Comparison of ENCODE assay signal across 7 mouse cellular contexts in genomic region chr12:24252071-24252874, GRCm38 (mm10).
DNase-seq lines count a peak whose midpoint lies in the region; ATAC-seq lines count a peak whose summit lies in the region.
"Not testable (repeated sequence)": the region's sequence is repeated elsewhere in the genome, so short reads cannot be mapped to it uniquely, and the experiment has no call there.

No protein-coding gene starts in this region.

- peak overlapping the region; percentile 90 for H3K27ac ChIP-seq in hindbrain, embryonic 10.5 days
- not testable (repeated sequence) for H3K27ac ChIP-seq in liver, embryonic 16.5 days (ENCODE audit: low read length); neural tube, embryonic 11.5 days (ENCODE audit: low read depth, low read length); stomach, embryonic 15.5 days

- H3K9ac ChIP-seq in liver, embryonic 16.5 days (ENCODE audit: low read depth, low read length) = not testable (repeated sequence)
- H3K9ac ChIP-seq in neural tube, embryonic 11.5 days (ENCODE audit: low read length) = peak overlapping the region; percentile 76
- H3K9ac ChIP-seq in stomach, embryonic 15.5 days = peak overlapping the region; percentile 41; the same call in 1 of the 2 replicates

- DNase-seq in embryo, embryonic 10.5 days (ENCODE audit: low spot score) = peak; percentile 26
- DNase-seq in frontal cortex, postnatal 36 days (ENCODE audit: low spot score in 2 of 2) = peak; percentile 2 to 5
- DNase-seq in hindbrain, embryonic 10.5 days (ENCODE audit: low spot score) = peak; percentile 46
- DNase-seq in kidney, postnatal 4 days = peak; percentile 50 to 71
- peak; percentile 50 for DNase-seq in neural tube, embryonic 11.5 days (ENCODE audit: low spot score)

- H3K4me2 ChIP-seq in liver, embryonic 16.5 days (ENCODE audit: low read depth, low read length) = peak overlapping the region; percentile 50; the same call in 1 of the 2 replicates
- H3K4me2 ChIP-seq in neural tube, embryonic 11.5 days (ENCODE audit: low read depth) = peak overlapping the region; percentile 32
- H3K4me2 ChIP-seq in stomach, embryonic 15.5 days = peak overlapping the region; percentile 57

- H3K4me3 ChIP-seq in hindbrain, embryonic 10.5 days = peak overlapping the region; percentile 62
- peak overlapping the region; percentile 49 for H3K4me3 ChIP-seq in liver, embryonic 16.5 days (ENCODE audit: low read depth, low read length)
- H3K4me3 ChIP-seq in neural tube, embryonic 11.5 days (ENCODE audit: low read depth, low read length) = peak overlapping the region; percentile 43
- H3K4me3 ChIP-seq in stomach, embryonic 15.5 days (replicated peaks) = peak overlapping the region; percentile 63

- 2% methylated on average over 77 of the region's 77 CpGs for WGBS in hindbrain, embryonic 10.5 days
- WGBS in liver, embryonic 16.5 days (ENCODE audit: insufficient replicate concordance) = 2% methylated on average over 51 of the region's 77 CpGs
- 3% methylated on average over 47 of the region's 77 CpGs for WGBS in neural tube, embryonic 11.5 days
- 2% methylated on average over 51 of the region's 77 CpGs for WGBS in stomach, embryonic 15.5 days

- H3K27me3 ChIP-seq in hindbrain, embryonic 10.5 days (ENCODE audit: insufficient read depth, poor library complexity, severe bottlenecking); liver, embryonic 16.5 days (ENCODE audit: control insufficient read depth, insufficient read depth, low read depth, low read length); neural tube, embryonic 11.5 days (ENCODE audit: control insufficient read depth, insufficient read depth, low read length); stomach, embryonic 15.5 days (replicated peaks): not testable (repeated sequence)

- not testable (repeated sequence) for ATAC-seq in liver, embryonic 16.5 days (ENCODE audit: low read depth); neural tube, embryonic 11.5 days (ENCODE audit: insufficient read depth, low FRiP score, low TSS enrichment); stomach, embryonic 15.5 days (ENCODE audit: insufficient read depth, low FRiP score, low read depth)

- H3K9me3 ChIP-seq in hindbrain, embryonic 10.5 days; liver, embryonic 16.5 days (replicated peaks; ENCODE audit: control insufficient read depth, low read length); neural tube, embryonic 11.5 days (ENCODE audit: control insufficient read depth, low read length); stomach, embryonic 15.5 days: not testable (repeated sequence)

- H3K4me1 ChIP-seq in hindbrain, embryonic 10.5 days (replicated peaks); liver, embryonic 16.5 days (ENCODE audit: control insufficient read depth, low read depth, low read length); neural tube, embryonic 11.5 days (ENCODE audit: control insufficient read depth, insufficient read depth, low read length); stomach, embryonic 15.5 days: not testable (repeated sequence)

- not testable (repeated sequence) for H3K36me3 ChIP-seq in hindbrain, embryonic 10.5 days; liver, embryonic 16.5 days (ENCODE audit: control insufficient read depth, insufficient read depth); neural tube, embryonic 11.5 days (ENCODE audit: control insufficient read depth, insufficient read depth, low read length); stomach, embryonic 15.5 days

Comparison
In these comparisons a context has a peak if more than half of its experiments do, and no peak if none do; other contexts are left out.
1. DNase-seq: peak in every context shown above with its lines; median percentile 60 in kidney, postnatal 4 days; 50 in neural tube, embryonic 11.5 days; 46 in hindbrain, embryonic 10.5 days; 26 in embryo, embryonic 10.5 days; 4 in frontal cortex, postnatal 36 days.